Mouse (Mus musculus) thymus, postnatal 14 days (tissue): ENCODE data around the gene Chchd3.
A peak's percentile ranks its signal among the peaks of the same experiment; 100 is the strongest.

Source experiments
- DNase-seq: peaks from one replicate; pipeline ENCODE4 v3.0.0; 2021

Gene Chchd3

GRCm38 (mm10) chr6:33059735-33060576, at the start of gene Chchd3:
Gene Chchd3, minus strand, starts transcription at chr6:33060260.
- DNase-seq: peak; percentile 94

- no peak for DNase-seq
These were observed 44.6 kb upstream of the Chchd3 start for GRCm38 (mm10) chr6:33104661-33105060.

- DNase-seq: no peak
These were observed 38.8 kb upstream of the Chchd3 start for GRCm38 (mm10) chr6:33098903-33099302.

GRCm38 (mm10) chr6:33094671-33095233, 34.7 kb upstream of the Chchd3 start:
- DNase-seq: no peak

- DNase-seq: no peak
These were observed 20.1 kb upstream of the Chchd3 start for GRCm38 (mm10) chr6:33080186-33080585.

GRCm38 (mm10) chr6:33078260-33078936, 18.3 kb upstream of the Chchd3 start:
- no peak for DNase-seq

DNA sequence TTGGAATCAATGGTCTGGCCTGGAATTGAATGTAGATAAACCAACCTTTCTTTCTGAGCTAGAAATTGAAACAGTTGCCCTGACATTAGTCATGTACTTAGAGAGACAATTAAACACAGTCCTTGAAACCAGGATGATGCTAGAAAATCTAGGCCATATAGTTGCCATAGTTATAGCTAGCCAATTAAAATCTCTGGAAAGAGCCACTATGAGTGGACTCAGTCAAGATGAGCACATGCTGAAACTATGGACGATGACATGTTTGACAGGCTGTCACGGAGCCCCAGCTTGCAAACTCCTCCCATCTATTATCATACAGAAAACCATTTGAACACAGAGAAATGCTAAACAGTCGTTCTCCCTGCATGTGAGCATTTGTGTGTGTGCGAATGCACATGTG, 6.4 kb upstream of the Chchd3 start:
- no peak for DNase-seq

DNA sequence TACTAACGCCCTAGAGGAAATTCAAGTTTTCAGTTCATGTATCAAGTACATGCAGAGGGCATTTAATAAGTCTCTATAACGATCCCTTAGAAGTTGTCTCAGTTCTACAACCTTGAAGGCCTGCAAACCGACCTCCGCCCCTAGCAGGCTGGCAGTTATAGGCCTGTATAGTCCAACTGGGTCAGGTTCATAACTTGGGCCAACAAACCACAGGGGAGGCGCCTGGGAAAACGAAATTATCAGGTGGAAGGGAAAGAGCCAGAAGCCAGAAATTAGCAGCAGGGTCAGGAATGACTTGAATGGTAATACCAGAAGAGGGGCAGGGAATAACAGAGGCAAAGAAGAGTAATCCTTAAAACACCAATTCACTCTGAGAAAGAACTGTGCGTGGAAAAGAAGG, 784 bp downstream of the Chchd3 start:
- DNase-seq: peak; percentile 14

GRCm38 (mm10) chr6:33056392-33056791, 3.7 kb downstream of the Chchd3 start:
- peak; percentile 20 for DNase-seq

GRCm38 (mm10) chr6:33055663-33056062, 4.4 kb downstream of the Chchd3 start:
- peak; percentile 30 for DNase-seq

DNA sequence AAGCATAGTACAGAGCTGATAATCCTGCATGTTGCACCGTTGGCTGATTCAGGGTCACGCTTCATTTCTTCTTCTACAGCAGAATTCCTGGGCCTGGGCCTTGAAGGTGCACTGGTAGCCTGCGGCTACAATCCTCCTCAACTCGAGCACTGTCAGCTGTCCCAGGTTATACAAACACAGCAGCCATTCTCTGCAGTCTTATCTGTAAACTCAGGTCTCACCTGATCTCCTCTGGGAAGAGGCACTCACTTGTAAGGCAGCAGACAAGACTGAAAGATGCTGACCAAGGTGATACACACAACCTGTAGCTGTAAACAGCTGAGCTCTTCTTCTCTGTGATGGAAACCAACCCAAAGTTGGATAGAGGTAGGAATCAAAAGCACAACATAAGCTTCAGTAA, 5.1 kb downstream of the Chchd3 start:
- no peak for DNase-seq

DNA sequence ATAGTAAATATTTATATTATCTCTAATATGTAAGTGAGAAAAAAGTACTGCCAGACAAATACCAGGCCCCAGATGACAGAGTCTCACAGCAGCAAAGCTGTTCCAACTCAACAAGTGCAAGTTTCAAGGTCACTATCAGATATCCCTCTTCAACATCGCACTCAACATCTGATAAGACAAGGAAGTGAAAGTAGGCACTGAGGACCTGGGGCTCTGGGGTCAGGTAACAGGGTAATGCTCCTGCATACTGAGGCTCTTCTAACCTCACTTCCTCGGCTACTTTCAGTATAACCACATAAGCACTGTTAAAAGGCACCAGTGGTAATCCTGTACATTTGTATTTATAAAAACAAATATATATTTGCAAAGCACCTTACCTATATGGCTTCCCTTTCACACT, 8.4 kb downstream of the Chchd3 start:
- no peak for DNase-seq

DNA sequence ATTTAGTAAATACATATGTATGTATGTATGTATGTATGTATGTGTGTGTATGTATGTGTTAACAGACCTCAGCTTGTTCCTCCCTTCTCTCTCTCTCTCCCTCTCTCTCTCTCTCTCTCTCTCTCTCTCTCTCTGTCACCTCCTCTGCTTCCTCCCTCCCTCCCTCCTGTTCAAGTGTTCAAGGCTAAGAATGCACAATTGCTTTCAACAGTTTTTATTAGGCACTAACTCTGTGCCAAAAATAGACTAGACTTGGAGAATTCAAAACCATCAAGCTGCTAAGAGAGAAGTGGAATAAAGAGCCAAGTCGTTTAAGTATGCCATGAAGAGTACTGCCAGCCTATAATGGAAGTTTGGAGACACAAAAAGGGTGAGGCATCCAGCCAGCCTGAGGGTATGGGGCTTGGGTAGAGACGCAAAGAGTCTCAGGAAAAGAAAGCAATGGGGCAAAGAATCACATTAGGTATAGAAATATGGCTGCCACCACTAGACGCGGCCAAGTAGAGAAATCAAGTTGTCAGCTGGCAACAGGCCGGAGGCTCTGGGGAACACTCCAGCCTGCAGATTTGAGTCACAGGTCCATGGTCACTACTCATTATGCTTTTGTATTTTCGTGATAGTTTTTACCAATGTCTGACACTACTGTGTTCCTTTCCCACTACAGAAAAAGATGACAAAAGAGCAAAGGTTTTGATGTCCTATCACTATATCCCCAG, 10.2 kb downstream of the Chchd3 start:
- DNase-seq: no peak

- DNase-seq: no peak
These were observed 16.6 kb downstream of the Chchd3 start for GRCm38 (mm10) chr6:33043480-33043879.

GRCm38 (mm10) chr6:33042880-33043279, 17.2 kb downstream of the Chchd3 start:
- no peak for DNase-seq

DNA sequence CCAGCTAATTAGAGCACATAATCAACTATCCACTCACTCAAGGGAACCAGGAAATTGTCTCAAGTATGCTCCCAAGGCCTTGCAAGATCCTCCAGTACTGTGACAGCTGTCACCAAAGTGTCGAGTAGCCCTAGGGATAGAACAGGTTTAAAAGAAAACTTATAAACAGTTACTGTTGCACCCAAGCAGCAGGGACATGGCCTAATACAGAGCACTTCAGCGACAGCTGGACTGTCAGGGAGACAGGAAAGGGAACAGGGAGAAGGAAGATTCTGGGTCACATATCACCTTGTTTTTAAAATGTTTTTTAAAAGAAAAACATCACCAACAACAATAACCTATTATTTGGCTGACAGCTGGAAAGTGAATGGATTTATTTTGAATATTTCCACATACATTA, 18.1 kb downstream of the Chchd3 start:
- no peak for DNase-seq

DNA sequence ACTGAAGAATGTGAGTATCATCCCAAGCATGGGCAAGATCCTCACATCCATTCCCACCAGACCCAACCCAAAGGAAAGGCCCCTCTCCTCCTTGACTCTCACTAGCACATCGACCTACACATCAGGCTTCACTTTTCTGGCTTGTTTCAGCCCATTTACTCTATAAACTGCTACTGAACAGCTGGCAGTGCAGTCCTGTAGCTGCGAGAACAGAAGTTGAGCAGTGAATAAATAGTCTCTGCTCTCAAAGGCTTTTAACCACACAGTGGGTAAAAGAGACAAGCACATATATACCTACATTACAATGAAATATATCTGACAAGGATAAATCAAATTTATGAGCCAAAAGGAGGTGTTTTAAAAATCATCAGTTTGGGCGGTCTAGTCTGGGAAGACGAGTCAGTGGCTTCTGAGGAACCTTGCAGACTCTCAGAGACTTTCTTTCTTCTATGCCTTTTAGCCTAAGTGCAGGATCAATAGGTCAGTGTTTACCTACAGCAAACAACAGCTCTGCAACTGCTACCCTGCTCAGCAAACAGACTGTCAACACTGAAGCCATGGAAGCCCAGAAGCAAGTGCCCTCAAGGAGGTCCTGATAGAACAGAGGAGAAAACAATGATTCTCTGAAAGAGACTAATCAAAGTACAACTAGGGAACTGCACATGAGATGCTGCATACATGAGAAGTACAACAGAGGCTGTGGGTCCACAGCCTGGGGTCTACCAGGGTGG, 19.5 kb downstream of the Chchd3 start:
- no peak for DNase-seq

DNA sequence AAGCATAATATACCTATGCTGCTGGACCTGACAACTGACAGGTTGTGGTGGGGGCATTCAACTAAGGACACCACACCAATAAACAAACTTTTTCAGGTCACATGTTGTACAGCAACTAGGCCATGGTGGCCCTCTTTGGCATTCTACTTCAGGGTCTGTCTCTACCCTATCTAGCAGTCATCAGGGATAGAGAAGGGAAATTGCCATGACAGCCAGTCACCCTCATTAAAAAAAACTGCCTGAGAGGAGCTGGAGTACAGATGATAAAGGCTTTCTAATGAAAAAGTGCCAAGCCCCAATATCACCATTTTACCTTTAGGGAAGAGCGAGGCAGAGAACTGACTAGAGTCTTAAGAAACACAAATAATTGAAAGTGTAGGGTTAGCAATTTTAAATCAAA, 27.5 kb downstream of the Chchd3 start:
- DNase-seq: no peak

DNA sequence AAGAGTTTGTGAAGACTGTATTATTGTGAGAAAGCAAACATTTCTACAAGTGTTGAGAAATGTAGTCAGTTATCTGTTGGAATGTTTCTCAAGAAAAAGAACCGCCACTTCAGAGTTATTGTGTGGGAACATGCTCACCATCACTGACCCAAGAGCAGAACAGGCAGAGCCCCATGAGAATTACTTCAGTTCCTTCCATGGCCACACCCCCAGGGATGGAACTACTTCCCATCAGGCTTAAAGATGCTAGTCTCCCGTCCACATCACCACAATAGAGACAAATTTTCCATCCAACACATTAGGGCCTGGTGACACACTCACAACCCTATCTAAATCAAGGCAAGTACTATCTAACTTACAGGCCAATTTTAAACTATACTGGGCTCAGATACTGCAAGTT, 28.4 kb downstream of the Chchd3 start:
- no peak for DNase-seq

GRCm38 (mm10) chr6:33028296-33028695, 31.8 kb downstream of the Chchd3 start:
- no peak for DNase-seq

- no peak for DNase-seq
These were observed 35.0 kb downstream of the Chchd3 start for GRCm38 (mm10) chr6:33025041-33025440.

GRCm38 (mm10) chr6:33004607-33005006, 55.5 kb downstream of the Chchd3 start:
- DNase-seq: no peak

- no peak for DNase-seq
These were observed 57.1 kb downstream of the Chchd3 start for GRCm38 (mm10) chr6:33002988-33003387.
